Mouse (Mus musculus): Measurements from ENCODE around the gene Gm11639.

DNA sequence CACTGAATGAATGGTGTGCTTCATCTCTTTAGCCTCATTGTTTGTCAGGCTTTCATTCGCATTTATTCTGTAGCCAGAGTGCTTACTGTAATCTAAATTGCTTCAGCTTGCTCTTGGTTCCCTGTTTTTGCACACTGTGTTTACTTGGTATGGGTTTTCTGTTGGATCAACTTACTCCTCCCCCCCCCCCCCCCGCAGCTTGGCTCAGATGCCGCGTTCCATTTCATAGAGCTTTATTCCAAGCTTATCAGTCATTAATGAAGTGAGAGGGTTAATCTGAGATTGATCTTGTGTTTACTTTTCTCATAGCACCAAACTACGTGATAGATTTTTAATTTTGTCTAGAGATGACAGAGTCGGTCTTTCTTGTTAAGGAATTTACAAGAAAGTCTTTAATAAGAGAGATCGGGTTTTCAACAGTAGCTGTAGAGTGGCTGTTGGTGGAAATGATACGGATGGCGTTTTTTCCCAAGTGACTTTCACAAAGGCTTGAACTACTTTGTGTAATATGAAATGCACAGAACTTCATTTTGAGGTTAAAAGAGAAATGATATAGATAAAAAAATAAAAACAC, 59.6 kb downstream of the Gm11639 start:
- TF ChIP-seq CTCF (IDR thresholded peaks at IDR 0.05; ENCODE audit: low read depth) (no peak), EP300 (IDR thresholded peaks at IDR 0.05; ENCODE audit: low read depth) (no peak)

Measured in heart, postnatal 0 days (tissue).